Mouse (Mus musculus) limb, embryonic 12.5 days (tissue): ENCODE data around the gene Pnpla1. TPM values are rescaled to one million over a fixed set of nuclear protein-coding genes. Genes with fewer than 3 reads are reported as not detected.
"Not testable (repeated sequence)": the region's sequence is repeated elsewhere in the genome, so short reads cannot be mapped to it uniquely, and the experiment has no call there.

Experiments used
- ATAC-seq: fragments of 200-750 bp; cut with Nextera tagmentation; 2 replicates; pipeline ENCODE4 v1.8.0; 2017; ENCODE audit warnings: low read depth, moderate TSS enrichment; ENCODE audit not compliant: insufficient number of reproducible peaks, insufficient read depth, low FRiP score, low TSS enrichment
- H3K27ac ChIP-seq: fragments of 300-500 bp; sonication (generic); 2 replicates; pipeline ENCODE4 v1.5.1; 2016; ENCODE audit warnings: mild to moderate bottlenecking, moderate library complexity
- H3K27me3 ChIP-seq: fragments of 300-500 bp; sonication (generic); 2 replicates; pipeline ENCODE4 v1.6.1; 2016; ENCODE audit warnings: mild to moderate bottlenecking, moderate library complexity
- H3K36me3 ChIP-seq: fragments of 300-500 bp; sonication (generic); 2 replicates; pipeline ENCODE4 v1.6.1; 2016; ENCODE audit warnings: mild to moderate bottlenecking, moderate library complexity
- H3K4me1 ChIP-seq: fragments of 300-500 bp; sonication (generic); replicated peaks from 2 replicates; pipeline ENCODE4 v1.6.1; 2016
- H3K4me2 ChIP-seq: fragments of 300-500 bp; sonication (generic); 2 replicates; pipeline ENCODE4 v1.6.1; 2016; ENCODE audit warnings: mild to moderate bottlenecking, moderate library complexity
- H3K4me3 ChIP-seq: fragments of 300-500 bp; sonication (generic); replicated peaks from 2 replicates; pipeline ENCODE4 v1.5.1; 2016; ENCODE audit warnings: mild to moderate bottlenecking
- H3K9ac ChIP-seq: fragments of 300-500 bp; sonication (generic); replicated peaks from 2 replicates; pipeline ENCODE4 v1.6.1; 2016; ENCODE audit warnings: mild to moderate bottlenecking, moderate library complexity
- H3K9me3 ChIP-seq: fragments of 300-500 bp; sonication (generic); 2 replicates; pipeline ENCODE4 v1.6.1; 2016; ENCODE audit warnings: mild to moderate bottlenecking, moderate library complexity
- WGBS: fragments of 180-500 bp; shearing (Covaris S2); methylation state at CpG from one replicate; pipeline ENCODE4 v1.1.7; 2016; 5-methylcytosine and 5-hydroxymethylcytosine counted together
- polyA plus RNA-seq: library from polyadenylated mRNA; unstranded; fragments of >200 nt; fragmentation: Nextera tagmentation; extraction: Ambion mirVana; gene quantifications from 2 replicates; pipeline ENCODE4 v1.2.1, GENCODE M21; 2016

The Pnpla1 gene
- not detected in 2 replicates for polyA plus RNA-seq

DNA sequence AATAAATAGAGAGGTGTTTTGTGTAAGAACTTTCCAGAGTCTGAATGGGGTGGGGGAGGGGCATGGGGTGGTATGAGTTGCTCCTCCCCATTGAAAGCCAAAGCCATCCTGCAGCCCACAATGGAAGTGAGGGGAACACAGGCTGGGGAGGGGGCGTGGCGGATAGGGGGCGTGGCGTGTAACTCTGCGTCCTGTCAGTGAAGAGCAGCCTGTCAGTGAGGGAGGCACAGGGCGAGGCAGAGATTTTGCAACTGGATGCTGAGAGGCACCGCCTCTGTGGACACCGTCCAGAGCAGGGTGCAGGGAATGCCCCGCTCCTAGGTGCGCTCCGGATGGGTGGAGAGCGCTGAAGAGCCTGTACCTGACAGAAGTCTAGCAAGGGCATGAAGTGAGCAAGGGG, at the start of gene Pnpla1:
TSS of gene Pnpla1 (plus strand) at position 207 of the 400 bp plus-strand sequence.
- no peaks in the 10 kb centered on the region for H3K27me3 ChIP-seq
- no peaks in the 10 kb centered on the region for H3K36me3 ChIP-seq
- peaks cover 16% of the 10 kb centered on the region for H3K9me3 ChIP-seq
- H3K4me1 ChIP-seq = no peaks in the 10 kb centered on the region
- no peak within 1 kb of the TSS for H3K4me3 ChIP-seq
- H3K4me2 ChIP-seq = no peak within 1 kb of the TSS
- no peak within 1 kb of the TSS for H3K9ac ChIP-seq
- WGBS = 34% methylated on average over 12 of the region's 12 CpGs
- H3K27ac ChIP-seq = no peak within 1 kb of the TSS
- ATAC-seq = no peak

DNA sequence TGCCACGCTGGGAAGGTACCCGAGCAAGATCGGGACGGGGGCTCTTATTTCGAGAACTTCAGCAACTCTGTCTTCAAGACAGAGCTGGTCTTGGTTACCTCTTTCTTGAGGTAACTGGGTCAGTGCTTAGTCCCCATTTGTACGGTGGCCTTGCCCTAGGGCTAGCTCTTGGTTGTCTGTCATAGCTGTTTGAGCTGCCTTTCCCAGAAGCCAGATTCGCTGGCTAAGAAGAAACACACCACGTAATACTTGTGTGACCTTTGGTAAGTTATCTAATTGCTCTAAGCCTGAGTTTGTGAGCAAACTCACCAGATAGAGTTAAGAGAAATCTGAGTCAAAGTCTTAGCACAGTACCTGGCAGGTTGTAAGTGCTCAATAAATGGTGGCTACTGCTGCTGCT, 49.5 kb upstream of the Pnpla1 start:
- 95% methylated on average over 8 of the region's 8 CpGs for WGBS
- Histone ChIP-seq H3K4me3 (no peak overlapping the region), H3K27me3 (no peaks in the 10 kb centered on the region), H3K4me2 (no peak overlapping the region), H3K36me3 (peaks cover 84% of the 10 kb centered on the region), H3K9ac (no peak overlapping the region), H3K4me1 (no peaks in the 10 kb centered on the region), H3K27ac (no peak overlapping the region), H3K9me3 (no peaks in the 10 kb centered on the region)
- ATAC-seq = no peak

DNA sequence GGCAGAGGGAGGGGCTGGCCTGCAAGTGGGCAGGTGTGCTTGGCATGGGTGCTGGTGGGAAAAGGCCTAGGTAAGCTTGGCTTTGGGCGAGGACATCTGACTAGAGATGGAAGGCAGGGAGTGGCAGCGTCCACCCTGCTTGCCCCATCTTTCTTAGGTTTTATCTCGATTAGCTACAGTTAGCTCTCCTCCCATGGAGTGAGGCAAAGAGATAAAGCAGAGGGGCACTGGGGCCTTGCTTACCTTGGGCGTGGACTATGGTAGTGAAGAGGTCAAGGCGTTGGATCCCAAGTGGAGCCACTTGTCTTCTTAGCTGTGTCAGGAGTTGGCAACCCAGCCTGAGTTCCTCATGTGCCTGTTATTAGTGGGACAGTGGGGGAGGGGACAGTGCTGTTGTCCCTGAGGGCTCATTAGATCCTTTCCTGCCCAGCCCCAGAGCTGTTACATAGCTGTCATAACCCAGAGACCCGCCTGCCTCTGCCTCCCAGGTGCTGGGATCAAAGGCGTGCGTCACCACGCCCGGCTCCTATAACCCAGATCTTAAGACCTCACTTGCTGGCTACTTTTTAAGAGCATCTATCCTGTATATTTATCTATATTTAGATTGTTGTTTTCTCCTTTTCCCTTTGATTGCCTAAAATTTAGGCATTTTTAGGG, 48.9 kb upstream of the Pnpla1 start:
- Histone ChIP-seq H3K9me3 (no peaks in the 10 kb centered on the region), H3K4me3 (no peak overlapping the region), H3K36me3 (peaks cover 89% of the 10 kb centered on the region), H3K27me3 (no peaks in the 10 kb centered on the region), H3K4me2 (no peak overlapping the region), H3K4me1 (no peaks in the 10 kb centered on the region), H3K27ac (no peak overlapping the region), H3K9ac (no peak overlapping the region)
- 90% methylated on average over 10 of the region's 10 CpGs for WGBS
- no peak for ATAC-seq

DNA sequence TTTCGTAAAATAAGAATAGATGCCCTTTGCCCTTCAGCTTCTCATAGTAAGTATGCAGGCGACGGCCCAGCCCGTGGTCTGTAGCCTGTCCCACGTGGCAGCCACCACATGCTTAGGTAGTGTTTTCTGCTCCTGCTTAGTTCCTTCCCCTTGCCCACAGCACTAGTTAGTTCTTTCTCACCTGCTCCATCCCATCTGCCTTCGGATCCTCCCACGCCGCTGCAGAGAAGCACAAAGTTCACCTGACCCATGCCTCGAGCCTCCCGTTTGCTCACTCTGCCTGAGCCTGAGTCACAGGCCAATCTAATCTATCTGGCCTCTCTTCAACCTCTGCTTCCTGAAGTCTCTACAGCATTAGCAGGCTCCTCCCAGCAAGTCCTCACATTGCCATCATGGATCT, 45.9 kb upstream of the Pnpla1 start:
- Histone ChIP-seq H3K9me3 (no peaks in the 10 kb centered on the region), H3K4me2 (no peak overlapping the region), H3K4me1 (no peaks in the 10 kb centered on the region), H3K9ac (no peak overlapping the region), H3K4me3 (no peak overlapping the region), H3K36me3 (peaks cover 96% of the 10 kb centered on the region), H3K27ac (no peak overlapping the region), H3K27me3 (no peaks in the 10 kb centered on the region)
- 95% methylated on average over 10 of the region's 10 CpGs for WGBS
- ATAC-seq = no peak

DNA sequence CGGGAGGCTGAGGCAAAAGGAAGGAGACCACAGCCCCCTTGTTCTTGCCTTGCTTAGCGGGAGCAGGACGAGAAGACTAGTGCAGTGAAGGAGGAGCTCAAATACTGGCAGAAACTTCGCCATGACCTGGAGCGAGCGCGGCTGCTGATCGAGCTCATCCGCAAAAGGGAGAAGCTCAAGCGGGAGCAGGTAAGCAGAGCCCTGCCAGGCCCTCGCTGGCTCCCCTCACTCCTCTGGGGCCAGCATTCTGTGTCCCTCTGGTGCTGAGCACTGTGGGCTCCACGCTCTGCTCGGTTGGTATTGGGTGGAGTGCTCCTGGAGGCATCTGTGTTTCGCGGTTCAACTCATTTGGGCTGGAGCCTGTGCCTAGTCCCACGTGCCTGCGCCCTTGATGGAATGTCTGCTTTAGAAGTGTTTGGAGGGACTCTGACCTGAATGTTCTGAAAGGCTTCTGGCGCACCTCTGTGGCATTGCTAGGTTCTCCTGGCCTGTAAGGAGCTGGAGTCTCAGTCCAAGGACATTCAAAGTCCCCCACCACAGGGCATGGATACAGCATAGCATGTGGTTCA, 43.6 kb upstream of the Pnpla1 start:
- Histone ChIP-seq H3K9me3 (no peaks in the 10 kb centered on the region), H3K4me2 (no peak overlapping the region), H3K4me1 (no peaks in the 10 kb centered on the region), H3K36me3 (peaks cover 97% of the 10 kb centered on the region), H3K27ac (no peak overlapping the region), H3K27me3 (no peaks in the 10 kb centered on the region), H3K4me3 (no peak overlapping the region), H3K9ac (no peak overlapping the region)
- WGBS = 90% methylated on average over 18 of the region's 18 CpGs
- ATAC-seq = no peak

DNA sequence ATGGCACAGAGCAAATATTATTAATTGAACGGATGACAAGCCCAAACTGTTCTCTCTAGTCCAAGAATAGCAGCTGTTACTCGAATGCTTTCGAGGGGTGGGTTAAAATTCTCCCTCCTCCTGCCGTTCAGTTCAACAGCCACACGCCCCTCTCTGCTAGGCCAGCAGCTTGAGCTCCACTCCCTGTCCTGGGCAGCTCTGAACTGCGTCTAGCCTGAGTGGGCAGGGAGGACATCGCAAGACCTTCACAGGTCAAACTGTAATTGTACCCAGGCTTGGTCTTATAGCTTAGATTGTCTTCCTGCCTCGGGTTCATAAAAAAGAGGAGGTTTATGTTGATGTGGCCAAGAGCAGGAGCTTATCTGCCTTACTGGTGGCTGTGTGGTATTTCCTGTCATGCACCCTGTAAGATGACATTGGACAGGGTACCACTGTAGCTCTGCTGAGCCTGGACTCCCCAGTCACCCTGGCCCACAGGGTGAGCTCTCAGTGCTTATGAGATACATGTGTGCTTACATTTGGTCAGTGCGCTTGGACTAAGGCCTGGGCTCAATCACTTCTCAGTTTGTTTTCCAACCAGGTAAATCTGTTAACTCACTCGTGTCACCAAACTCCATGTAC, 42.7 kb upstream of the Pnpla1 start:
- Histone ChIP-seq H3K9ac (no peak overlapping the region), H3K9me3 (no peaks in the 10 kb centered on the region), H3K27ac (no peak overlapping the region), H3K27me3 (no peaks in the 10 kb centered on the region), H3K36me3 (peaks cover 96% of the 10 kb centered on the region), H3K4me3 (no peak overlapping the region), H3K4me2 (no peak overlapping the region), H3K4me1 (no peaks in the 10 kb centered on the region)
- no peak for ATAC-seq
- WGBS = 83% methylated on average over 10 of the region's 10 CpGs

DNA sequence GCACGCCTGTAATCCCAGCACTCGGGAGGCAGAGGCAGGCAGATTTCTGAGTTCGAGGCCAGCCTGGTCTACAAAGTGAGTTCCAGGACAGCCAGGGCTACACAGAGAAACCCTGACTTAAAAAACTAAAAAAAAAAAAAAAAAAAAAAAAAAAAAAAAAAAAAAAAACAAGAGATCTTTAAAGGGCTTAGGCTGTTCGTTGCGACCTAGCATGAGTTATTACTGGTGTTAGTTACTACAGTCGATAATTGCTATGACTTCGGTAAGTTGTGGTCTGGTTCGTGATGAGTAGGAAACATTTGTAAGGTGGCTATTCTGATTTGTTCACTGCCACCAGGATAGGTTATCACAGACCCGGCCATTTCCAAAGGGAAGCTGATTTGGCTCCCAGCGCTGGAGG, 41.9 kb upstream of the Pnpla1 start:
- not testable (repeated sequence) for ATAC-seq, H3K9me3 ChIP-seq, H3K9ac ChIP-seq, H3K27ac ChIP-seq, H3K4me2 ChIP-seq, H3K4me3 ChIP-seq, H3K27me3 ChIP-seq, H3K4me1 ChIP-seq
- peaks cover 96% of the 10 kb centered on the region for H3K36me3 ChIP-seq
- WGBS = 96% methylated on average over 10 of the region's 10 CpGs

DNA sequence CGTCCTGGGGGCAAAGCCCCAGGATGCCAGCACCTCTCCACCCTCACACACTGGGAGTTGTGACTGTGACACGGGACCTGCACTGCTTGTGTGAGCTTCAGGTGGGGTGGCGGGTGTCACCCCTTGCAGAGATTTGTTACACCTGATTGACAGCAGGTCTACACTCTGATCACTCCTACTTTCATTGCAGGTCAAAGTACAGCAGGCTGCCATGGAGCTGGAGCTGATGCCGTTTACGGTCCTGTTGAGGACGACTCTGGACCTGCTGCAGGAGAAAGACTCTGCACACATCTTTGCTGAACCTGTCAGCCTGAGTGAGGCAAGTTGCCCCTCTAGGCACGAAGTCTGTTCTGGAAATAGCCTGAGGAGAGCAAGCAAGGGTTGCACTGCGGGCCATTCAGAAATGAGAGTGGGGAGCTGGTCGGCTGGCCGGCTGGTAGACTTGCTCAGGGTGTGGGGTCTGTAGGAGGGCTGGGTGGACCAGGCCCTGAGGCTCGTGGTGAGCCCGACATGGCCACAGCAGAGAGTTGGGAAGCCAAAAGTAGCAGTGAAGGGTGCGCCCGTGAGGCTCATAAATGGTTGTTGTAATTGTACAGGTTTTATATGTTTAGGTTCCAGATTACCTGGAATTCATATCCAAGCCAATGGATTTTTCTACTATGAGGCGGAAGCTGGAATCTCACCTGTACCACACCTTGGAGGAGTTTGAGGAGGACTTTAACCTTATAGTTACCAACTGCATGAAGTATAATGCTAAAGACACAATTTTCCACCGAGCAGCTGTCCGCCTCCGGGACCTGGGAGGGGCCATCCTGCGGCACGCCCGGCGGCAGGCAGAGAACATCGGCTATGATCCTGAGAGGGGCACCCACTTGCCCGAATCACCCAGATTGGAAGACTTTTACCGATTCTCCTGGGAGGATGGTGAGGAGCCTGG, 41.1 kb upstream of the Pnpla1 start:
- peaks cover 97% of the 10 kb centered on the region for H3K36me3 ChIP-seq
- ATAC-seq = no peak
- H3K9me3 ChIP-seq = no peaks in the 10 kb centered on the region
- H3K27me3 ChIP-seq = no peaks in the 10 kb centered on the region
- no peak overlapping the region for H3K4me3 ChIP-seq
- H3K27ac ChIP-seq = no peak overlapping the region
- no peak overlapping the region for H3K4me2 ChIP-seq
- no peaks in the 10 kb centered on the region for H3K4me1 ChIP-seq
- no peak overlapping the region for H3K9ac ChIP-seq
- 96% methylated on average over 25 of the region's 25 CpGs for WGBS

DNA sequence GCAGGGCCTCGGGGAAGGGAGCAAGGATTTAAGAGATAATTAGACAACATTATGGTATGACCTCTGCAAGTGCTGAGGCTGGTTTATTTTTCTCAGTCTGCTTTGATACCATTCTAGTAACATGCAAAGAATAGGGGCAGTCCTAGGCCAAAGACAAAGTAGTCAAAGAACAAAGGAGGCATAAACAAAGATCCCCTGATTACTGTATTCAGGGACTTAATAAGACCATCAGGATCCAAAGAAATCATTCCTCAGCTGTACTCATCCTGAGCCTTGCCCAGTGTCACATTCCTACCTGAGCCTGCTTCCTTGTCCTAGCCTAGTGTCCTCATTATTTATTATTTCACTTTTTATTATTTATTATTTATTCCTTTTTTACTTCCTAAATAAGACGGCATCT, 38.0 kb upstream of the Pnpla1 start:
- Histone ChIP-seq H3K27me3 (no peaks in the 10 kb centered on the region), H3K9ac (no peak overlapping the region), H3K4me2 (no peak overlapping the region), H3K27ac (no peak overlapping the region), H3K4me1 (no peaks in the 10 kb centered on the region), H3K36me3 (peaks cover 97% of the 10 kb centered on the region), H3K9me3 (no peaks in the 10 kb centered on the region), H3K4me3 (no peak overlapping the region)
- no peak for ATAC-seq
- 81% methylated on average over 2 of the region's 2 CpGs for WGBS

DNA sequence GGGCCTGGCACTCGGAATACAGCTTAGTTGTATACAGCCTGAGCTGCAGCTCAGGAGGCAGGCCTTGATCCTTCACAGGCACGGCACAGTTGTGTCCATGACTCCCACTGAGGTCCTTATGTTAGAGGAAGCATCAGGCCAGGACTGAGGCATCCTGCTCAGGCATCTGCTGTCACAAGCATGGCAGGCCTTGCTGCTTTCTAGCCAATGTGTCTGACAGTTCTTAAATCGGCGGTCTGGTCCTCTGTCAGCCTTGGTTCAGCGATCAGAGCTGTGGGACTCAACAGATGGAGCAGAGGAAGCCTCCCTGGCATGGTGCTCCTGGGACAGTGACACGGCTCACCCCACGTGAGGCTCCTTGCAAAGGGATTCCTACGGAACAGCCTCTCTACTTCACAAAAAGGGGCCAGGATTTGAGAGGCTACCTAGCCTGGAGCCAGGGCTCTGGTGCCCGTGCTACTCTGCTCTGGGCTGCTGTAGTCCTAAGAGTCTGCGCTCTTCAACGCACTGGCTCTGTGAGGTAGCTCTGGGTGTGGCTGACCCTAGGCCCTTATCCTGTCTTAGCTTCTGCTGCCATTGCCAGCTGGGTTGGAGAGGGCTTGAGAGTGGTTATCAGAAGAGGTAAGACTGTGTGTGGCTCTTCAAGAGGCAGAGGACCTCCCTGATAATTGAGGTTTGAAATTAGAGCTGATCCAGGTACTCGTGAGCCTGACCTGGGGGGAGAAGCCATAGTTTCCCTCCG, 35.0 kb upstream of the Pnpla1 start:
- no peaks in the 10 kb centered on the region for H3K4me1 ChIP-seq

More for the DNA sequence above, 35.0 kb upstream of the Pnpla1 start:
- ATAC-seq = no peak; the same call in 1 of the 2 replicates
- no peak overlapping the region for H3K9ac ChIP-seq
- no peaks in the 10 kb centered on the region for H3K9me3 ChIP-seq
- H3K4me3 ChIP-seq = no peak overlapping the region
- peaks cover 99% of the 10 kb centered on the region for H3K36me3 ChIP-seq
- WGBS = 91% methylated on average over 13 of the region's 13 CpGs
- H3K27me3 ChIP-seq = no peaks in the 10 kb centered on the region
- no peak overlapping the region for H3K4me2 ChIP-seq
- no peak overlapping the region for H3K27ac ChIP-seq
